Mouse (Mus musculus) forebrain, embryonic 10.5 days (tissue): ENCODE measurements at regions not wholly inside any gene's neighbourhood (a gene's known extent, or its start where the extent isn't known, plus 50 kb on each side); places are given as distances from the start of the nearest gene placed in this dataset.

Experiments used
- DNase-seq: peaks from one replicate; pipeline ENCODE4 v3.0.0-alpha.2; 2017; ENCODE audit warnings: low spot score; ENCODE audit errors: extremely low spot score
- H3K27ac ChIP-seq: fragments of 300-500 bp; sonication (generic); 2 replicates; pipeline ENCODE4 v1.5.1; 2016; ENCODE audit warnings: mild to moderate bottlenecking
- H3K27me3 ChIP-seq: fragments of 300-500 bp; sonication (generic); 2 replicates; pipeline ENCODE4 v1.6.1; 2016; ENCODE audit warnings: mild to moderate bottlenecking; ENCODE audit not compliant: poor library complexity, severe bottlenecking
- H3K36me3 ChIP-seq: fragments of 300-500 bp; sonication (generic); replicated peaks from 2 replicates; pipeline ENCODE4 v1.6.1; 2016; ENCODE audit warnings: mild to moderate bottlenecking, moderate library complexity
- H3K4me1 ChIP-seq: fragments of 300-500 bp; sonication (generic); 2 replicates; pipeline ENCODE4 v1.6.1; 2016
- H3K4me3 ChIP-seq: fragments of 300-500 bp; sonication (generic); 2 replicates; pipeline ENCODE4 v1.5.1; 2016; ENCODE audit warnings: mild to moderate bottlenecking, moderate library complexity
- H3K9me3 ChIP-seq: fragments of 300-500 bp; sonication (generic); 2 replicates; pipeline ENCODE4 v1.6.1; 2016; ENCODE audit warnings: mild to moderate bottlenecking, moderate library complexity
- WGBS: fragments of 180-500 bp; shearing (Covaris S2); methylation state at CpG from one replicate; pipeline ENCODE4 v1.1.7; 2016; 5-methylcytosine and 5-hydroxymethylcytosine counted together

DNA sequence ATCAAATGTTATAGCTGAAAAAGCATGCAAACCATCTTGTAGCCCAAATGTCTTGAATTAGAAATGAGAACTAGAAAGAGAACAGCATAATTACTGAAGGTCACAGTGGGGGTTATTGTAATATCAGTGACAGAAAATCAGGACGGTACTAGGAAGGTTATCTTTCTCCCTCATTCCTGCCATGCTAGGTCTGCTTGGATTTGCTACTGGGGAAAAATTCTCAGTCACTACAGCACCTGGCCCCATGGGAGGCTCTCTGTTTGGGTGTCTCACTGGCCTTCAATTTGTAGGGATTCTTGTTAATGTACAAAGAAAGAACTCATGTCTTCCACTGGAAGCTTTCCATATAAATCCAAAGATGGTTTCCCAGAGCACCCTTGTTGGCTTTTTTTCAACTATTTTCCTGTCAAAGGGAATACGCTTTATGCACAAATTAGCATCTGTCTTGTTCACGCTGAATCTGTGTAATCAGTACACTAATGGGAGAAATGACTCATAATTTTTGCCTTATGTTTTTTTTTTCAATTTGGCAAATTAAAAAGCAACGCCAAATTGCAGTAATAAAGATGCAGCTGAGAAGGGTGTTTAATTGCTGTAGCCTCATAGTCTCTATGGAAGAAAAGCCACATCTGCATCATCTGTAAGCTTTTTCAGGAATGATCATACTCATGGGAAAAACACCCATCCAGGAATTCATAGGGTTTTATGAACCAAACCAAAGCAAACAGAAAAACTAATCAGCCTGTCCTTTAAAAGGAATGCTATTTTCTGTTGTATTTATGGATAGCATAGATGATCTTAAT lies 290.2 kb upstream of the Arhgef26 start:
- H3K4me3 ChIP-seq: no peak overlapping the region
- 94% methylated on average over 4 of the region's 4 CpGs for WGBS
- H3K4me1 ChIP-seq: no peaks in the 10 kb centered on the region
- no peaks in the 10 kb centered on the region for H3K27me3 ChIP-seq
- no peak for DNase-seq
- H3K9me3 ChIP-seq: no peaks in the 10 kb centered on the region
- no peaks in the 10 kb centered on the region for H3K36me3 ChIP-seq
- no peak overlapping the region for H3K27ac ChIP-seq

DNA sequence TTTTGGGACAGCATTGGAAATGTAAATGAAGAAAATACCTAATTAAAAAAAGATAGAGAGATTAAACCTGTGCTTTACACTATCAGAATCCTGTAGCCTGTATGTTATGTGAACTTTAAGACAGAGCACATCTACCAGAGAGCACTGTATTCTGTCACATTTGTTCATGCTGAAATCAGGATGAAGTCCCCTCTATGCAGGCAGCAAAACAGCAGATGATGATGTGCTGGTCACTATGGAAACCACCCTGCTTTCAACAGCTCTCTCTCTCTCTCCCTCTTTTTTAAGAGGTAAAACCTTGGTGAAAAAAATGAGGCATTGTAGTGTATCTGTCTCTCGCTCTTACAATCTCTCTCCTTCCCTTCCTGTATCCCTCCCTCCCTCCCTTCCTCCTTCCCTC lies 283.9 kb upstream of the Arhgef26 start:
- H3K9me3 ChIP-seq: no peaks in the 10 kb centered on the region
- no peaks in the 10 kb centered on the region for H3K36me3 ChIP-seq
- no peak for DNase-seq
- no peaks in the 10 kb centered on the region for H3K27me3 ChIP-seq
- H3K4me1 ChIP-seq: no peaks in the 10 kb centered on the region
- WGBS: 64% methylated on average over 1 of the region's 1 CpGs
- H3K27ac ChIP-seq: no peak overlapping the region
- no peak overlapping the region for H3K4me3 ChIP-seq

DNA sequence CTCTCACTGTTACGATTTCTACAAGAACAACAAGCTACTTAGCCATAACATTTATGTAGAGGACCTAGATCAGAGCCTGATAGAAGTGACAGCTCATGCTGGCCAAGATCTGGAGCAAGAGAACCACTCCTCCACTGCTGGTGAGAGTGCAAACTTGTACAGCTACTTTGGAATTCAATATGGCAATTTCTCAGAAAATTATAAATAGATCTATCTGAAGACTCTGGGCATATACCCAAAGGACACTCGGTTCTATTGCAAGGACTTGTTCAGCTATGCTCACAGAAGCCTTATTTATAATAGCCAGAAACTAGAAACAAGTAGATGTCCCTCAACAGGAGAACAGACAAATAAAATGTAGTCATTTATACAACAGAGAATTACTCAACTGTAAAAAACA lies 259.6 kb upstream of the Arhgef26 start:
- Histone ChIP-seq H3K9me3 (no peaks in the 10 kb centered on the region), H3K4me3 (no peak overlapping the region), H3K27me3 (no peaks in the 10 kb centered on the region), H3K4me1 (no peaks in the 10 kb centered on the region), H3K36me3 (no peaks in the 10 kb centered on the region), H3K27ac (no peak overlapping the region)
- WGBS: 83% methylated on average over 2 of the region's 2 CpGs
- no peak for DNase-seq

DNA sequence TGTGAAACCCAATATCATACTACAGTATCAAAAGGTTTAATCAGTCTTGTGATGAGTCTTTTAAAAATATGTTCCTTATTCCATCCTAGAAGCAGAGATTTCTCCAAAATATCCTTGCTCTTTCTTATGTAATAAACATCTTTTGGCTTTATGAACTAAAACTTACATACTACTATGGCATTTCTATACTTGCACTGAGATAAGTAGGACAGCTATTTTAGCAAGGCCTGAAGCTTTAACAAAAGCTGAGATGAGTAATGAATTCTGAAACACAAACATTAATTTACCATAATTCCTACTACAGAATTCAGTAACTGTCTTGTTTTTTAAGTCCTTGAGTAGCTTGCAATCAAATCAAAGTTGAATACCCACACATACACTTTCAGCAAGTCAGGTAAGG lies 252.6 kb upstream of the Arhgef26 start:
- H3K4me3 ChIP-seq: no peak overlapping the region
- H3K27ac ChIP-seq: no peak overlapping the region
- no peaks in the 10 kb centered on the region for H3K9me3 ChIP-seq
- no peaks in the 10 kb centered on the region for H3K27me3 ChIP-seq
- no peaks in the 10 kb centered on the region for H3K36me3 ChIP-seq
- DNase-seq: no peak
- H3K4me1 ChIP-seq: no peaks in the 10 kb centered on the region

DNA sequence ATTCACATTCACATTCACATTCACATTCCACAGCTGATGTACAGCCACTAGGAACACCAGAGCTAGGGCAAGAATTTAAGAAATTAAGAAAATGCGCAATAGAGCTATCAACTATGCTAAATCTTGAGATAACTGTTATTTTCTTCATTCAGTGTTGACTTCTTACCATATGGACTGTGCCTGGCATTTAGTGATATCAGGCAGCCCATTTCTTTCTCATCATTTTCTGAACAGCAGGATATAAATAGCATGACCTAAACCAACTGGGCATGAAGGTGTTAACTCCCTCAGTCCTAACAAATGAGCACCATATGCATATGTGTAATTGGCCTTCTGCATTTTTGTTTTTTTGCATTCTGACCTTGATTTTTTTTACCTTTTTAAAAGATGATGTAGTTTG lies 250.9 kb upstream of the Arhgef26 start:
- no peak overlapping the region for H3K27ac ChIP-seq
- H3K4me3 ChIP-seq: no peak overlapping the region
- DNase-seq: no peak
- H3K36me3 ChIP-seq: no peaks in the 10 kb centered on the region
- WGBS: 96% methylated on average over 1 of the region's 1 CpGs
- no peaks in the 10 kb centered on the region for H3K27me3 ChIP-seq
- no peaks in the 10 kb centered on the region for H3K9me3 ChIP-seq
- H3K4me1 ChIP-seq: no peaks in the 10 kb centered on the region

DNA sequence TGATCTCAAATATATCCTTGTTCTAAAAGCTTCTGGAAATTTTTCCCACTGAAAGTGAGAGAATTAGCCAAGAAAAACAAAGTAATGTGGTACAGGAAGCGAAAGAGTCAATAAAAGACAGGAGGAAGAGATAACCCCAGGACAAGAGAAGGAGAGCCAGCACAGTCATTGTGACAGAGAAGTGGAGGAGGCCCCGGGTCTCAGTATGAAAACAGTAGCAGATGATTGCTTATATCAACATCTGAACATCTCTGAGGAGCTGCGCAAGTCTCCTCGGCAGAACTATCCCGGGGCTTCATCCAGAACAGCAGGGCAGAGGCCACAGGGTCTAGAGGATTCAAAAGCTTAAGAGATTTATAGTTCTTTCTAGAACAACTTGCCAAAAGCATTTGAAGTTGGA lies 235.0 kb upstream of the Arhgef26 start:
- Histone ChIP-seq H3K36me3 (no peaks in the 10 kb centered on the region), H3K27ac (peak overlapping the region; percentile 51; the same call in 1 of the 2 replicates), H3K4me1 (peaks cover 8% of the 10 kb centered on the region), H3K27me3 (no peaks in the 10 kb centered on the region), H3K9me3 (no peaks in the 10 kb centered on the region), H3K4me3 (no peak overlapping the region)
- DNase-seq: no peak
- 68% methylated on average over 5 of the region's 5 CpGs for WGBS

DNA sequence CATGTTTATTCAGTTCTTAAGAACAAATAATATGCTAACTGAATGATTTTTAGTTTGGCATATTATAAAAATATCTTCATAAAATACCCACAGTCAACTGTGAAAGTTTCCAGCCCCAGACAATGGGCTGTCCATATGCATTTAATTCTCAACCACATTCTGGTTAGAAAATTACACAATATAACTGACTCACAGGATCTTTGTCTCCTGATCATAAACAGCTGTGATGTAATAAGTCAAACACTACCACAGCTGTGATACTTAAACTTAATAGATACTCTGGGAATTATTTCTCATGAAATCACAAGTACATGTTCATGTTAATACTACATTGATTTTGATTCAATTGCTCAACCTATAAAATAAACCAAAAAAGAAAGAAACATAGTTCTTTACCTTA lies 234.3 kb upstream of the Arhgef26 start:
- no peak overlapping the region for H3K4me3 ChIP-seq
- no peaks in the 10 kb centered on the region for H3K9me3 ChIP-seq
- no peak for DNase-seq
- peak overlapping the region; percentile 30; the same call in 1 of the 2 replicates for H3K27ac ChIP-seq
- H3K4me1 ChIP-seq: peaks cover 8% of the 10 kb centered on the region
- no peaks in the 10 kb centered on the region for H3K27me3 ChIP-seq
- no peaks in the 10 kb centered on the region for H3K36me3 ChIP-seq

DNA sequence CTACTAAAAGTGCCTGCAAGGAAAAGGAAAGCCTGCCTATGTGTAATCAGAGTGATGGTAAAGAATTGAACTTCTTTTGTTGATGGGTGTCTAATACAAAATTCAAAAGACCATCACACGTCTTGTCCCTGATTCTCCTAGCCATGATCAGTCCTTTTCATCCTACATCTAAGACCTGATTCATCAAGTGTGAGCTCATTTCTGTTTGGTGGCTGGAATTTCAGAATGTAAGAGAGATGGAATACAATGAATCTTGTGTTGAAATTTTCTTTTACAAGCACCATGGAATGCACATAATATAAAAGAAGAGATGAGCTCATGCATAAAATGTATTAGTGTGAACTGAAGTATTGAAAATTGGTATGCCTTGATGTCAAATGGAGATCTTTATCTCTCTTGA lies 233.6 kb upstream of the Arhgef26 start:
- H3K27me3 ChIP-seq: no peaks in the 10 kb centered on the region
- no peaks in the 10 kb centered on the region for H3K9me3 ChIP-seq
- DNase-seq: no peak
- H3K27ac ChIP-seq: no peak overlapping the region
- peaks cover 8% of the 10 kb centered on the region for H3K4me1 ChIP-seq
- 30% methylated on average over 1 of the region's 1 CpGs for WGBS
- no peaks in the 10 kb centered on the region for H3K36me3 ChIP-seq
- no peak overlapping the region for H3K4me3 ChIP-seq

DNA sequence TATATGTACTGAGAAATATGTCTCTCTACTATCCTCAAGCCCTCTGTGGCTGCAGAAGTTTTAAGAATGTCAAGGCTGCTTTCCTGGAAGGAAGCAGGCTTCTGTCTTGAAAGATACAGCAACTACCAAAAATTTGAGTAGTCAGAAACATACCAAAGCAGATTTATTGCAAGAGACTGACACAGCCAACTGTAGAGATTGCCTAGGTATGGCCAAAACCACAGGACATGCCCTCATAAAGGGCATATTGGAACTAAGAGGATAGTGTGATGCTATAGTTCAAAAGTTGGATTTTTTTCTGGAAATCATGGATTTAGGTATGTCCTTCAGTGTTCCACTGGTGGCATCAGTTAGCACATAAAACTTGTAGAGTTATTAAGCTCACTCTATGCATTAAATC lies 230.8 kb upstream of the Arhgef26 start:
- Histone ChIP-seq H3K4me3 (no peak overlapping the region), H3K27ac (no peak overlapping the region), H3K27me3 (no peaks in the 10 kb centered on the region), H3K4me1 (peaks cover 8% of the 10 kb centered on the region), H3K36me3 (no peaks in the 10 kb centered on the region), H3K9me3 (no peaks in the 10 kb centered on the region)
- no peak for DNase-seq
